Mouse (Mus musculus): ENCODE measurements around the gene Peli2.
A peak's percentile ranks its signal among the peaks of the same experiment; 100 is the strongest.

DNA sequence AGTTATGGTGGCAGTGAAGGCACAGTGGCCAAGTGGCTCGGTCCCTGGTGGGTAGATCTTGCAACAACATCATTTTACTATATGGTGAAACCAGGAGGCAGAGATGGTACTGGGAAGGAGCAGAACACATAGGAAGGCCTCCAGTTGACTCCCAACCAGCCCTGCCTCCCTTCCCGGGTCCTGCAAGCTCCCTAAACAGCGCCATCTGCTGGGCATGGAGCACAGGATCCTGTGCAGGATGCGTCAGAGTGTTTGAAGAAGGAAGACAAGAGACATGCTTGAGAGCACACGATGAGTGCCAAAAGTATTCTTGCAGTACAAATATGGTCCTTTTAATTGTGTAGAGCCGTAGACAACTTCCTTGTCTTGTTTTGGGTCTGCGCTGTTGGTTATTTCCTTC, 49.3 kb downstream of the Peli2 start:
- TF ChIP-seq POLR2A (IDR thresholded peaks at IDR 0.05; ENCODE audit: low read depth, low read length) (no peak), POLR2AphosphoS2 (IDR thresholded peaks at IDR 0.05; ENCODE audit: low read depth, low read length) (no peak), EP300 (IDR thresholded peaks at IDR 0.05; ENCODE audit: low read length) (no peak), CTCF (conservative IDR thresholded peaks at IDR 0.05 in 1 of 2, IDR thresholded peaks at IDR 0.05 in 1 of 2; ENCODE audit: low read depth in 2 of 2, low read length in 2 of 2) (peak; percentile 33 to 54; a peak in 3 of 4 replicates)
